Mouse (Mus musculus) MEL (cell line): ENCODE data around the gene Ints5. TPM values are rescaled to one million over a fixed set of nuclear protein-coding genes. Genes with fewer than 3 reads are reported as not detected.

Source experiments
- DNase-seq: peaks from one replicate; pipeline ENCODE4 v3.0.0; 2011; ENCODE audit warnings: low read depth, low spot score
- H3K27ac ChIP-seq: 2 replicates; pipeline ENCODE4 v1.5.1; 2012; ENCODE audit warnings: low read depth, mild to moderate bottlenecking, control low read depth, low read length, moderate library complexity; ENCODE audit not compliant: control insufficient read depth
- H3K27me3 ChIP-seq, 2 experiments: fragments of 150-350 bp in 1 of 2; sonication (generic) in 1 of 2; 2 replicates each; pipeline ENCODE4 v1.6.1; 2012; ENCODE audit warnings: low read length in 2 of 2, mild to moderate bottlenecking in 2 of 2, improper control_type of control experiment in 1 of 2, moderate library complexity in 1 of 2; ENCODE audit not compliant: insufficient read depth in 2 of 2, control insufficient read depth in 1 of 2
- H3K36me3 ChIP-seq, 2 experiments: 2 replicates each; pipeline ENCODE4 v1.6.1; 2012 to 2014; ENCODE audit warnings: low read length in 2 of 2, improper control_type of control experiment in 1 of 2, inconsistent platforms in 1 of 2, mild to moderate bottlenecking in 1 of 2; ENCODE audit not compliant: insufficient read depth in 2 of 2, control insufficient read depth in 1 of 2
- H3K4me1 ChIP-seq, 2 experiments: fragments of 150-350 bp in 1 of 2; sonication (generic) in 1 of 2; 2 replicates each; pipeline ENCODE4 v1.6.1; 2012; ENCODE audit warnings: low read length in 2 of 2, improper control_type of control experiment in 1 of 2, mild to moderate bottlenecking in 1 of 2; ENCODE audit not compliant: insufficient read depth in 2 of 2, control insufficient read depth in 1 of 2
- H3K4me3 ChIP-seq, 2 experiments: fragments of 150-350 bp in 1 of 2; sonication (generic) in 1 of 2; 2 replicates each; pipeline ENCODE4 v1.5.1; 2012; ENCODE audit warnings: low read depth in 2 of 2, low read length in 2 of 2, mild to moderate bottlenecking in 2 of 2, moderate library complexity in 2 of 2, control low read depth in 1 of 2, improper control_type of control experiment in 1 of 2; ENCODE audit not compliant: control insufficient read depth in 1 of 2, insufficient read depth in 1 of 2
- H3K79me2 ChIP-seq: 2 replicates; pipeline ENCODE4 v1.6.1; 2012; ENCODE audit warnings: mild to moderate bottlenecking, low read length, moderate library complexity; ENCODE audit not compliant: control insufficient read depth, poor library complexity, insufficient read depth
- H3K9ac ChIP-seq: 2 replicates; pipeline ENCODE4 v1.6.1; 2012; ENCODE audit warnings: low read depth, mild to moderate bottlenecking, control low read depth, low read length, moderate library complexity; ENCODE audit not compliant: control insufficient read depth, poor library complexity, severe bottlenecking
- H3K9me3 ChIP-seq: fragments of 150-350 bp; sonication (generic); replicated peaks from 2 replicates; pipeline ENCODE4 v1.6.1; 2012; ENCODE audit warnings: mild to moderate bottlenecking, low read length, improper control_type of control experiment, moderate library complexity; ENCODE audit not compliant: insufficient read depth
- BHLHE40 ChIP-seq: IDR thresholded peaks from 2 replicates; pipeline ENCODE4 v1.6.1; 2012; ENCODE audit warnings: low read depth, mild to moderate bottlenecking, inconsistent platforms, low read length, improper control_type of control experiment, borderline replicate concordance
- CHD2 ChIP-seq: IDR thresholded peaks from 2 replicates; pipeline ENCODE4 v1.6.1; 2011; ENCODE audit warnings: low read length, improper control_type of control experiment
- CTCF ChIP-seq, 3 experiments: IDR thresholded peaks in 2 of 3; conservative IDR thresholded peaks in 1 of 3; 2 replicates each; pipeline ENCODE4 v1.5.1; 2011 to 2012; ENCODE audit warnings: low read length in 3 of 3, low read depth in 2 of 3, mild to moderate bottlenecking in 2 of 3, improper control_type of control experiment in 1 of 3, inconsistent platforms in 1 of 3, mixed read lengths in 1 of 3, moderate library complexity in 1 of 3; ENCODE audit not compliant: control insufficient read depth in 1 of 3, insufficient read depth in 1 of 3, poor library complexity in 1 of 3, severe bottlenecking in 1 of 3
- ELF1 ChIP-seq: IDR thresholded peaks from 2 replicates; pipeline ENCODE4 v1.6.1; 2014; ENCODE audit warnings: low read depth, mild to moderate bottlenecking, inconsistent platforms, low read length, improper control_type of control experiment, moderate library complexity
- EP300 ChIP-seq, 2 experiments: IDR thresholded peaks; 2 replicates each; pipeline ENCODE4 v1.6.1; 2011; ENCODE audit warnings: improper control_type of control experiment in 2 of 2, low read length in 2 of 2, low read depth in 1 of 2, mild to moderate bottlenecking in 1 of 2
- ETS1 ChIP-seq: IDR thresholded peaks from 2 replicates; pipeline ENCODE4 v1.6.1; 2012; ENCODE audit warnings: low read depth, mild to moderate bottlenecking, inconsistent platforms, low read length, improper control_type of control experiment, moderate library complexity
- GATA1 ChIP-seq: IDR thresholded peaks from 2 replicates; pipeline ENCODE4 v1.6.1; 2011; ENCODE audit warnings: low read depth, low read length, improper control_type of control experiment
- HCFC1 ChIP-seq: IDR thresholded peaks from 2 replicates; pipeline ENCODE4 v1.6.1; 2012; ENCODE audit warnings: low read depth, mild to moderate bottlenecking, inconsistent platforms, low read length, improper control_type of control experiment, moderate library complexity
- MAFK ChIP-seq: IDR thresholded peaks from 2 replicates; pipeline ENCODE4 v1.6.1; 2011; ENCODE audit warnings: low read depth, mild to moderate bottlenecking, low read length, improper control_type of control experiment, borderline replicate concordance
- MAX ChIP-seq: IDR thresholded peaks from 2 replicates; pipeline ENCODE4 v1.6.1; 2011; ENCODE audit warnings: low read length, improper control_type of control experiment
- MXI1 ChIP-seq: IDR thresholded peaks from 2 replicates; pipeline ENCODE4 v1.6.1; 2011; ENCODE audit warnings: mild to moderate bottlenecking, low read depth, low read length, improper control_type of control experiment
- MYB ChIP-seq: IDR thresholded peaks from 2 replicates; pipeline ENCODE4 v1.6.1; 2011; ENCODE audit warnings: mild to moderate bottlenecking, low read depth, low read length, improper control_type of control experiment
- NRF1 ChIP-seq: IDR thresholded peaks from 2 replicates; pipeline ENCODE4 v1.6.1; 2014; ENCODE audit warnings: low read depth, mild to moderate bottlenecking, inconsistent platforms, low read length, improper control_type of control experiment, moderate library complexity; ENCODE audit not compliant: poor library complexity, insufficient read depth, severe bottlenecking
- POLR2A ChIP-seq, 2 experiments: IDR thresholded peaks; 2 replicates each; pipeline ENCODE4 v1.6.1; 2011 to 2012; ENCODE audit warnings: low read length in 2 of 2, mild to moderate bottlenecking in 2 of 2, control low read depth in 1 of 2, improper control_type of control experiment in 1 of 2, low read depth in 1 of 2, moderate library complexity in 1 of 2; ENCODE audit not compliant: control insufficient read depth in 1 of 2, insufficient read depth in 1 of 2, poor library complexity in 1 of 2
- SIN3A ChIP-seq: IDR thresholded peaks from 2 replicates; pipeline ENCODE4 v1.6.1; 2012; ENCODE audit warnings: low read length, improper control_type of control experiment, inconsistent platforms
- SMC3 ChIP-seq: IDR thresholded peaks from 2 replicates; pipeline ENCODE4 v1.6.1; 2011; ENCODE audit warnings: low read depth, low read length, improper control_type of control experiment
- TBP ChIP-seq: IDR thresholded peaks from 2 replicates; pipeline ENCODE4 v1.8.0; 2011; ENCODE audit warnings: low read depth, low read length, improper control_type of control experiment
- TCF12 ChIP-seq: IDR thresholded peaks from 2 replicates; pipeline ENCODE4 v1.6.1; 2014; ENCODE audit warnings: low read depth, mild to moderate bottlenecking, inconsistent platforms, low read length, improper control_type of control experiment, moderate library complexity
- UBTF ChIP-seq: IDR thresholded peaks from 2 replicates; pipeline ENCODE4 v1.6.1; 2012; ENCODE audit warnings: low read depth, mild to moderate bottlenecking, inconsistent platforms, low read length, improper control_type of control experiment, moderate library complexity, borderline replicate concordance; ENCODE audit not compliant: insufficient read depth
- USF1 ChIP-seq: IDR thresholded peaks from 2 replicates; pipeline ENCODE4 v1.6.1; 2014; ENCODE audit warnings: low read depth, mild to moderate bottlenecking, inconsistent platforms, low read length, improper control_type of control experiment, moderate library complexity
- polyA plus RNA-seq, 2 experiments: library from polyadenylated mRNA; stranded (reverse) in 1 of 2; unstranded in 1 of 2; fragments of >175 nt in 1 of 2; fragments of >200 nt in 1 of 2; gene quantifications; 2 replicates each; pipeline versions ENCODE4 v1.2.1 to v1.2.4; 2012; ENCODE audit warnings: low replicate concordance in 2 of 2, low read depth in 1 of 2; ENCODE audit not compliant: insufficient read length in 2 of 2, insufficient read depth in 1 of 2, missing spikeins in 1 of 2
- total RNA-seq: library from RNA; depleted of rRNA; stranded (reverse); fragments of 300-350 nt; gene quantifications from 2 replicates; pipeline ENCODE4 v1.2.3, GENCODE M21; 2012

Ints5 gene
- total and polyA plus RNA-seq, 3 experiments, result 43.9 to 51.5 TPM; not detected in 1

DNA sequence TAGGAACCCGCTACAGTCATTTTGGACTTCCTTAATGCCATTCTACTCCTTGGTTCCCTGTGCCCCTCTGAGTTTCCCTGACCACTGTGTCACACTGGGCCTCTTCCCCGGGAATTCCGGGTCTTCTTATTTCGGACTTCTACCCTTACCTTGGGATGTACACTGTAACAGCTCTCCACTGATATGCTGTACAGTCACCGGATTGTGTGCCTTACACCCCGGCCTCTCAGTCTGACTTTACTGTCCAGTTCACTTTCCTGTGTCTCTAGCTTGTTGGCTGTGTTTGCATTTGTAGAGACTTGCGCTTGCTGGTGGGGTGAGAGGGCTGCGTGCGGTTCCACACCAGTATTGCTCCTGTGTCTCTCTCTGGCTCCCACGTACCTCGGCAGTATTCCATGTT, 37.3 kb downstream of the Ints5 start:
- H3K4me3 ChIP-seq, result peak overlapping the region; percentile 66 to 79
- TF ChIP-seq HCFC1, result no peak
- TF ChIP-seq SIN3A, result no peak
- TF ChIP-seq BHLHE40, result no peak
- TF ChIP-seq UBTF, result no peak
- no peak for TF ChIP-seq GATA1
- no peak for TF ChIP-seq MAFK
- no peak for TF ChIP-seq CTCF (IDR thresholded peaks at IDR 0.05 in 2 of 3, conservative IDR thresholded peaks at IDR 0.05 in 1 of 3; ENCODE audit: control insufficient read depth in 1 of 3, insufficient read depth in 1 of 3, low read depth in 2 of 3, low read length in 3 of 3, poor library complexity in 1 of 3, severe bottlenecking in 1 of 3)
- TF ChIP-seq TCF12, result no peak
- no peak for TF ChIP-seq TBP
- no peak for TF ChIP-seq SMC3
- TF ChIP-seq MXI1, result no peak
- no peak for TF ChIP-seq CHD2
- no peak for TF ChIP-seq ELF1
- TF ChIP-seq, all 39 proteins: peak for 0
- DNase-seq, result peak; percentile 27
- H3K9me3 ChIP-seq, result no peaks in the 10 kb centered on the region
- H3K36me3 ChIP-seq, result peaks cover 0 to 27% of the 10 kb centered on the region in 2 experiments; a peak in 2 of 4 replicates
- H3K79me2 ChIP-seq, result no peaks in the 10 kb centered on the region; the same call in none of the 2 replicates
- no peaks in the 10 kb centered on the region for H3K27me3 ChIP-seq
- peaks cover 18 to 37% of the 10 kb centered on the region in 2 experiments for H3K4me1 ChIP-seq
- H3K27ac ChIP-seq, result peak overlapping the region; percentile 50
- peak overlapping the region; percentile 89 for H3K9ac ChIP-seq

DNA sequence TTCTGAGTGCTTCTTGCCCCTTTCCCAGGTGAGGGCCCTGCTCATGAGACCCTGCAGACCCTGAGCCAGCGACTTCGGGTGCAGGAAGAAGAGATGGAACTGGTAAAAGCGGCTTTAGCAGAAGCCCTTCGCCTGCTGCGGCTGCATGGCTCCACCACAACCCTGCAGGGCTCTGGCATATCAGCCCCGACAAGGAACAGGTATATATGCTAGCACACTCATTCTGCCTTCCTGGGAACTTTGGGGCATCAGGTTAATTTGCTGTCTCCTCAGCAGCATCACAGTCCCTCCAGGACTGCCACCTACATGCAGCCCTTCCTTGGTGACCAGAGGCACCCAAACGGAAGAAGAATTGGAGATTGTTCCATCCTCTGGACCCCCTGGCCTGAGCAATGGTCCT, 38.0 kb downstream of the Ints5 start:
- no peak for DNase-seq
- H3K27ac ChIP-seq, result no peak overlapping the region
- no peaks in the 10 kb centered on the region; the same call in none of the 2 replicates for H3K79me2 ChIP-seq
- peaks cover 0 to 27% of the 10 kb centered on the region in 2 experiments; a peak in 2 of 4 replicates for H3K36me3 ChIP-seq
- no peak overlapping the region; the same call in 1 of the 2 replicates for H3K9ac ChIP-seq
- no peaks in the 10 kb centered on the region for H3K9me3 ChIP-seq
- no peak overlapping the region for H3K4me3 ChIP-seq
- TF ChIP-seq BHLHE40 (no peak), MYB (no peak), ELF1 (no peak), EP300 (IDR thresholded peaks at IDR 0.05; ENCODE audit: low read depth in 1 of 2, low read length in 2 of 2) (no peak), POLR2A (IDR thresholded peaks at IDR 0.05; ENCODE audit: control insufficient read depth in 1 of 2, insufficient read depth in 1 of 2, low read depth in 1 of 2, low read length in 2 of 2, poor library complexity in 1 of 2) (no peak), HCFC1 (no peak), TBP (no peak), USF1 (no peak), ETS1 (no peak), CHD2 (no peak), NRF1 (no peak), MAX (no peak)
- peaks cover 18 to 37% of the 10 kb centered on the region in 2 experiments for H3K4me1 ChIP-seq
- no peaks in the 10 kb centered on the region for H3K27me3 ChIP-seq
